Mouse (Mus musculus) lung, embryonic 15.5 days (tissue): ENCODE measurements at regions not wholly inside any gene's neighbourhood (a gene's known extent, or its start where the extent isn't known, plus 50 kb on each side); places are given as distances from the start of the nearest gene placed in this dataset.
"Not testable (repeated sequence)": the region's sequence is repeated elsewhere in the genome, so short reads cannot be mapped to it uniquely, and the experiment has no call there.

Experiments used
- ATAC-seq: fragments of 200-750 bp; cut with Nextera tagmentation; 2 replicates; pipeline ENCODE4 v1.8.0; 2017; ENCODE audit warnings: moderate number of reproducible peaks, borderline replicate concordance; ENCODE audit not compliant: low FRiP score, low TSS enrichment; ENCODE audit errors: extremely low read depth
- H3K27ac ChIP-seq: fragments of 300-500 bp; sonication (generic); 2 replicates; pipeline ENCODE4 v1.5.1; 2015; ENCODE audit warnings: moderate library complexity, mild to moderate bottlenecking, inconsistent platforms
- H3K27me3 ChIP-seq: fragments of 300-500 bp; sonication (generic); 2 replicates; pipeline ENCODE4 v1.6.1; 2015; ENCODE audit warnings: inconsistent platforms
- H3K36me3 ChIP-seq: fragments of 300-500 bp; sonication (generic); 2 replicates; pipeline ENCODE4 v1.6.1; 2015; ENCODE audit warnings: inconsistent platforms
- H3K4me1 ChIP-seq: fragments of 300-500 bp; sonication (generic); 2 replicates; pipeline ENCODE4 v1.6.1; 2015; ENCODE audit warnings: inconsistent platforms
- H3K4me2 ChIP-seq: fragments of 300-500 bp; sonication (generic); 2 replicates; pipeline ENCODE4 v1.6.1; 2015; ENCODE audit warnings: inconsistent platforms, mild to moderate bottlenecking, moderate library complexity
- H3K4me3 ChIP-seq: fragments of 300-500 bp; sonication (generic); 2 replicates; pipeline ENCODE4 v1.5.1; 2015; ENCODE audit warnings: mild to moderate bottlenecking, inconsistent platforms
- H3K9ac ChIP-seq: fragments of 300-500 bp; sonication (generic); 2 replicates; pipeline ENCODE4 v1.6.1; 2015; ENCODE audit warnings: inconsistent platforms
- H3K9me3 ChIP-seq: fragments of 300-500 bp; sonication (generic); 2 replicates; pipeline ENCODE4 v1.6.1; 2016; ENCODE audit warnings: inconsistent platforms
- WGBS: fragments of 180-500 bp; shearing (Covaris S2); methylation state at CpG from one replicate; pipeline ENCODE4 v1.1.7; 2015; 5-methylcytosine and 5-hydroxymethylcytosine counted together

GRCm38 (mm10) chr6:3201507-3201906 lies 197.9 kb downstream of the Samd9l start:
- not testable (repeated sequence) for ATAC-seq, H3K4me2 ChIP-seq, H3K9ac ChIP-seq, H3K27me3 ChIP-seq, H3K27ac ChIP-seq, H3K9me3 ChIP-seq, H3K4me1 ChIP-seq, H3K36me3 ChIP-seq, H3K4me3 ChIP-seq
- WGBS, result 40% methylated on average over 12 of the region's 12 CpGs

GRCm38 (mm10) chr6:3201107-3201506 lies 198.3 kb downstream of the Samd9l start:
- Histone ChIP-seq H3K4me1 (no peaks in the 10 kb centered on the region), H3K9me3 (no peaks in the 10 kb centered on the region), H3K27me3 (no peaks in the 10 kb centered on the region), H3K27ac (no peak overlapping the region), H3K9ac (no peak overlapping the region), H3K4me2 (no peak overlapping the region), H3K36me3 (no peaks in the 10 kb centered on the region), H3K4me3 (no peak overlapping the region)
- WGBS, result 54% methylated on average over 27 of the region's 33 CpGs
- ATAC-seq, result no peak

- not testable (repeated sequence) for ATAC-seq
These were observed 198.8 kb downstream of the Samd9l start for GRCm38 (mm10) chr6:3200586-3200985.

GRCm38 (mm10) chr6:3192424-3192820 lies 206.9 kb downstream of the Samd9l start:
- not testable (repeated sequence) for H3K27ac ChIP-seq, H3K9ac ChIP-seq, H3K4me2 ChIP-seq, H3K27me3 ChIP-seq, H3K36me3 ChIP-seq, H3K4me3 ChIP-seq, H3K4me1 ChIP-seq, ATAC-seq, H3K9me3 ChIP-seq
- 54% methylated on average over 1 of the region's 1 CpGs for WGBS

More at GRCm38 (mm10) chr6:3200586-3200985, 198.8 kb downstream of the Samd9l start:
- not testable (repeated sequence) for H3K4me3 ChIP-seq, H3K36me3 ChIP-seq, H3K27me3 ChIP-seq, H3K9me3 ChIP-seq, H3K4me1 ChIP-seq, H3K4me2 ChIP-seq, H3K27ac ChIP-seq, H3K9ac ChIP-seq
- WGBS, result 82% methylated on average over 18 of the region's 18 CpGs

GRCm38 (mm10) chr6:3191695-3192423 lies 207.5 kb downstream of the Samd9l start:
- 86% methylated on average over 6 of the region's 6 CpGs for WGBS
- not testable (repeated sequence) for H3K9me3 ChIP-seq, H3K4me1 ChIP-seq, H3K36me3 ChIP-seq, H3K9ac ChIP-seq, H3K27ac ChIP-seq, H3K27me3 ChIP-seq, H3K4me2 ChIP-seq, H3K4me3 ChIP-seq
- peak; percentile 81; the same call in 1 of the 2 replicates for ATAC-seq

- Histone ChIP-seq H3K4me1 (no peaks in the 10 kb centered on the region), H3K4me3 (no peak overlapping the region), H3K9ac (no peak overlapping the region), H3K9me3 (peaks cover 8% of the 10 kb centered on the region), H3K4me2 (no peak overlapping the region), H3K27me3 (no peaks in the 10 kb centered on the region), H3K27ac (no peak overlapping the region), H3K36me3 (no peaks in the 10 kb centered on the region)
- 34% methylated on average over 5 of the region's 5 CpGs for WGBS
- 0 out of 2 replicates have a peak, but pooled peaks have one; percentile 3 for ATAC-seq
These were observed 215.6 kb downstream of the Samd9l start for GRCm38 (mm10) chr6:3183819-3184199.

- peak; percentile 85 for ATAC-seq
- no peak overlapping the region for H3K27ac ChIP-seq
- no peaks in the 10 kb centered on the region for H3K4me1 ChIP-seq
- no peak overlapping the region for H3K9ac ChIP-seq
- peak overlapping the region; percentile 28 for H3K4me2 ChIP-seq
- peaks cover 8% of the 10 kb centered on the region for H3K9me3 ChIP-seq
- 41% methylated on average over 33 of the region's 33 CpGs for WGBS
- no peaks in the 10 kb centered on the region for H3K27me3 ChIP-seq
- H3K36me3 ChIP-seq, result no peaks in the 10 kb centered on the region
- peak overlapping the region; percentile 1 for H3K4me3 ChIP-seq
These were observed 216.2 kb downstream of the Samd9l start for GRCm38 (mm10) chr6:3182889-3183818.

GRCm38 (mm10) chr6:3182424-3182841 lies 216.9 kb downstream of the Samd9l start:
- H3K27ac ChIP-seq, H3K27me3 ChIP-seq, H3K4me1 ChIP-seq, H3K9ac ChIP-seq, H3K9me3 ChIP-seq, H3K36me3 ChIP-seq: not testable (repeated sequence)
- Histone ChIP-seq H3K4me3 (peak overlapping the region; percentile 1), H3K4me2 (peak overlapping the region; percentile 28)
- ATAC-seq, result peak; percentile 68
- 34% methylated on average over 17 of the region's 17 CpGs for WGBS

- 79% methylated on average over 8 of the region's 10 CpGs for WGBS
- H3K4me3 ChIP-seq, H3K9me3 ChIP-seq, H3K27ac ChIP-seq, H3K4me2 ChIP-seq, H3K36me3 ChIP-seq, H3K4me1 ChIP-seq, ATAC-seq, H3K9ac ChIP-seq, H3K27me3 ChIP-seq: not testable (repeated sequence)
These were observed 219.6 kb downstream of the Samd9l start for GRCm38 (mm10) chr6:3179603-3180348.

- not testable (repeated sequence) for H3K36me3 ChIP-seq
These were observed 229.9 kb downstream of the Samd9l start for GRCm38 (mm10) chr6:3169479-3169878.

GRCm38 (mm10) chr6:3166149-3166548 lies 233.2 kb downstream of the Samd9l start:
- H3K36me3 ChIP-seq, ATAC-seq, H3K27ac ChIP-seq, H3K4me2 ChIP-seq, H3K4me3 ChIP-seq, H3K9ac ChIP-seq, H3K4me1 ChIP-seq, H3K27me3 ChIP-seq, H3K9me3 ChIP-seq: not testable (repeated sequence)
- WGBS, result 20% methylated on average over 1 of the region's 1 CpGs

More at GRCm38 (mm10) chr6:3169479-3169878, 229.9 kb downstream of the Samd9l start:
- not testable (repeated sequence) for H3K27ac ChIP-seq, H3K27me3 ChIP-seq, H3K9me3 ChIP-seq, H3K9ac ChIP-seq, H3K4me2 ChIP-seq, ATAC-seq, H3K4me1 ChIP-seq, H3K4me3 ChIP-seq
- 56% methylated on average over 4 of the region's 4 CpGs for WGBS
